Mouse (Mus musculus) testis, adult 2 months (tissue): ENCODE data around the gene Ovol3.

Experiments
- CTCF ChIP-seq: fragments of 200-500 bp; IDR thresholded peaks from 2 replicates; pipeline ENCODE4 v1.5.1; 2012; ENCODE audit warnings: low read depth, mild to moderate bottlenecking, inconsistent platforms, low read length, moderate library complexity; ENCODE audit not compliant: control insufficient read depth, insufficient read depth, insufficient replicate concordance
- POLR2A ChIP-seq: fragments of 200-500 bp; IDR thresholded peaks from 2 replicates; pipeline ENCODE4 v1.6.1; 2012; ENCODE audit warnings: low read depth, mild to moderate bottlenecking, inconsistent platforms, low read length, moderate library complexity; ENCODE audit not compliant: control insufficient read depth

GRCm38 (mm10) chr7:30235091-30235490, 434 bp downstream of the Ovol3 start:
- no peak for TF ChIP-seq CTCF
- TF ChIP-seq POLR2A: no peak
